Mouse (Mus musculus) layer of hippocampus, adult 18-20 months (tissue): ENCODE measurements around the gene Olfr150. TPM values are rescaled to one million over a fixed set of nuclear protein-coding genes. Genes with fewer than 3 reads are reported as not detected.
"Not testable (repeated sequence)": the region's sequence is repeated elsewhere in the genome, so short reads cannot be mapped to it uniquely, and the experiment has no call there.

Source experiments
- DNase-seq, 2 experiments: peaks; one replicate each; pipeline ENCODE4 v3.0.0; 2022; ENCODE audit warnings: low spot score in 2 of 2
- long read RNA-seq: library from polyadenylated mRNA; stranded (forward); transcript quantifications from one replicate; pipeline ENCODE4 v2.0.0, GENCODE M21; 2021
- total RNA-seq, 2 experiments: library from RNA; stranded (reverse); gene quantifications; 2 replicates each; pipeline ENCODE4 v1.2.3; 2021

The Olfr150 gene
- total RNA-seq, result not detected
- long read RNA-seq, result 0 reads

DNA sequence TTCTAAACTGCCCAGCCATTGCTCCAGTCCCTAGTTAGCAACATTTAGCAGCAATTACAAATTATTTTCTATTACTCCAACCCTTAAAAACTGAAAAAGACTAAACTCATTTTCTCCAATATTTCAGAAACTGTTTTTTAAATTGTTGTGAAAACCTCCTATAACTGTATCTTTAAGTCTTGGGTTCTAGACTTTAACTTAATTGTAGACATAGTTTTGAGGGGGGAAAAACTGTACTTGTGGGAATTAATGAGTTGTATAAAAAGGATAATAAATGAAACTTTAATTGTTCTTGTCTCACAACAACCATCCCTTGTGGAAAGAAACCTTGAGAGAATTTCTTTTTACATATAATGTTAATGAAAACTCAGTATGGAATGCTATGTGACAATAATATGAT lies at the start of gene Olfr150:
Olfr150 (plus strand) TSS at position 301 of the 400 bp plus-strand sequence.
- no peak for DNase-seq

DNA sequence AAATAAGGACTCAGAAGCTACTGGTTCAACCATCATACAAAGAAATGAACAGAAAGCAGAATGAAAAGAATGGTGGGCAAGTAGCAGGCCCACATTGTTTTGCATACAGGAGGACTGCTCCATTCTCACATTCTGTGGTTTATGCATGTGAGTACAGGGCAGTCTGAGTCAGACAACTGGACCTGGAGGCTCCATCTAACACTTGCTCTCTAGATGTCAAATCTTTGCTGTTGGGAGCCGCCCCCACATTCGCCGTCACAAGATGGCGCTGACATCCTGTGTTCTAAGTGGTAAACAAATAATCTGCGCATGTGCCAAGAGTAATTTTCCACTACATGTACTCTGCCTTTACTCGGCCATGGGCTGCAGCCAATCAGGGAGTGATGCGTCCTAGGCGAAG lies 29.7 kb upstream of the Olfr150 start:
- not testable (repeated sequence) for DNase-seq

DNA sequence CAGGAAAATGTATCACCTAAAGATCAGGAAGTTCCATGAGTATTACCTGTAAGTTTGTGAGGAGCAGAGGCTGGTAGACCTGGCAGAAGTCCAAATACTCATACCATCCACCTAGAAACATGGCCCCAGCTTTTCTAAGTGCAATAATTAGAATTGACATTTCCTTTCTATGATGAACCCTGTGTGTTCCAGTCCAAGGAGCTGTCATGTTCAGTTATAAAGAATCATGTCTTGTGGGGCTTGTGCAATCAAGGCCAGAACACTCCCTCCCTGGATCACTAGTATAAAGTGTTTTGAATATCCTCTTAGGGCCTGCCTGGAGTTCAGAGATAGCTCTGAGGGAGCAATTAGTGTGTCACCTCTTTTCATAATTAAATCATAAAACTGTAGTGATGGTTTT lies 23.8 kb upstream of the Olfr150 start, which contains the start of gene Olfr149:
Olfr149 (minus strand) TSS at position 101 of the 400 bp plus-strand sequence.
- DNase-seq, result no peak

DNA sequence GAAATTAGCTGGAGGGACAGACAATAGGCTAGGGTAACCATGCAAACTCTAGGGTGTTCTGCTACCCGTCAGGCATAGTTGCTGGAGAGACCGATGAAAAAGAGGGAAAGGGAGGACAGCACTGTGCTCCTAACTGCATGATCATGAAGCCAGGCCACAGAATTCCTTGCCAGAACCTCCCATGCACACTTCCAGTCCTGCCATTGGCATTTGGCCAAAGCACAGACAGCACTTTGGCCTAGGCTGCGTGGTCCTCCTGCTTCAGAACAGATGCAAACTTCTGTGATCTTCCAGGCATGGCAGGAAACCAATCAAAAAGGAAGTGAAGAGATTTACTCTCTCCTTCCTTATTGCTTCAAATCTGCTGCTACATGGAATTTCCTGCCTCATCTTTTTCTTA lies 21.8 kb upstream of the Olfr150 start:
- DNase-seq, result no peak

DNA sequence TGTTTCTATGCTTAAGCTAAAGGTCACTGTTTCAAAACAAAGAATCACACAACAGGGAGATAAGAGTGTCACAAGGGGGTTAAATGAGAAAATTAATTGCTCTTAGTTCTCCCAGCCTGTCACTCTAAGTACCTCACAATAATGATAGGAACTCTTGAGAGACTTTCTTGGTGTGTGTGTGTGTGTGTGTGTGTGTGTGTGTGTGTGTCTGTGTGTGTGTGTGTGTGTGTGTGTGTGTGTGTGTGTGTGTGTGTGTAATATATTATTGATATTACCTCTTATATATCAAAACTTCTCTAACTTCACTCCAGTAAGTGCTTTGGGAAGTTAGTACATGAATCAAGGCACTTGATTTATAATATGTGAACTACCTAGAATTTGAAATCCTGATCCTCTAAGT lies 19.7 kb upstream of the Olfr150 start, which contains the start of gene Olfr965:
Olfr965 (plus strand) TSS at position 301 of the 400 bp plus-strand sequence.
- no peak for DNase-seq

DNA sequence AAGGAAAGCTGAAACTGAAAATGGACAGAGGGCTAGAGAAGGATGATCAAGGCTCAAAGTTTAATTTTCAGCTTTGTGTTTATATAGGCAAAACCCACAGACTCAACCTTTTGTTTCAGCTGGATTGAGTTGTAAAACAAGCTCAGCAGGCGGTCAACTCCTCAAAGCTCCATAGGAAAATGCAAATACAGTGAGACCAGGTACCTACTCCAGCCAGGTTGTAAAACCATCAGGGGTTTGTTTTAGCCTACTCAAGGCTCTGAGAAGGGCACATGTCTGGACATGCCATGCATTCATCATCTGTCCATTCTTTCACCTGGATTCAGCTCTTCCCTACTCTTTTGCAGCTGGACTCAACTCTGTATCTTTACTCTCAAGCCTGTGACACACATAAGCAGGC lies 10.0 kb downstream of the Olfr150 start:
- DNase-seq, result no peak

DNA sequence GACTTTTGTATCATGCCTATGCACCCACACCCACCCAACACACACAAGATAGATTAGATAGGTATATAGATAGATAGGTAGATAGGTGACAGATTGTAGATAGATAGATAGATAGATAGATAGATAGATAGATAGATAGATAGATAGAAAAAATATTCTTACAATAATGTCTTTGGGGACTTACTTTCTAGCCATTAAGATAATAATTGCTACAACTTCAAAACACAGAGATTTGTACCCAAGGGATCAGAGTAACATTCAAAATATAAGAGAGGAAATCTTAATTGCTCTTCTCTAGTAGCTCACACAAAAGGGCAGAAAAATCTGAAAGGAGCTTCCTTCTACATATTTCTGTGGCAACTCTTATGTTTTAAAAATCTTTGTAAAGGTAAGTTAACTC lies 15.2 kb downstream of the Olfr150 start, which contains the start of gene Olfr967:
Olfr967 (plus strand) TSS at position 301 of the 400 bp plus-strand sequence.
- DNase-seq, result no peak

DNA sequence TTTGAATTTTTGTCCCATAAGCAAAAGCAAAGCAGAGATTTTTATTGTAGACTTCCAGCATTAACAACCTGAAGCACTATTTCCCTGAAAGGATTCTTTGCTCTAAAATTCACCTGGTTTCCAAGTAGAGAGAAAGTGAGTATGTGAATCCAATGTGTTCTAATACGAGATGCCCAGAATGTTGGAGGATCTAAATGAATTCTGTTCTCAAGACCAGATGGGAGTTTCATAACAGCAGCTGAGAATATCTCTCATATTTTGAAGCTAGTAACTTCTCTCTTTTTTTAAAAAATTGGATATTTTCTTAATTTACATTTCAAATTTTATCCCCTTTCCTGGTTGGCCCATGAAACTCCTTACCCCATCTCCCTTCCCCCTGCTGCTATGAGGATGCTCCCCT lies 15.7 kb downstream of the Olfr150 start:
- peak; percentile 1 to 60 for DNase-seq

DNA sequence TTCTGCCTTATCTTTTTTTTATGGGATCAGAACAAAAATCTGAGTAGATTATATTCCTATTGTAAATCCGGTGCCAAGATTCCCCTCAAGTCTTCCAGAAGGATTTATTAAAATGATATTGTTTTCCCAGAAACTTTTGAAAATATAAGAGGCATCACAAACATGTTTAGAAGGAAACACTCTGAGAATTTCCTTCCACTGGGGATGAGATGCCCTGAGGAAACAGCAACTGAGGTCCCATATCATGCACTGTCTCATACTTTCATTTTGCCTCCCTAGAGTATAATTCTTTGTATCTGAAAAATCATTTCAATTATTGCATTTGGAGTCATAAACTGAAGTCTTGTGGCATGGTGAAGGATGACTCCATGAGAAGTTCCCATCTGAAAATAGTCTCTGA lies 52.4 kb downstream of the Olfr150 start, which contains the start of gene Olfr968:
Olfr968 (minus strand) TSS at position 101 of the 400 bp plus-strand sequence.
- no peak for DNase-seq

Other genes starting within 250 kb of the Olfr150 start
- gene Olfr44, start 237.0 kb upstream of the Olfr150 start, total RNA-seq, result not detected
- gene Olfr957, start 215.2 kb upstream of the Olfr150 start, total RNA-seq, result not detected
- not detected for gene Olfr958, start 176.9 kb upstream of the Olfr150 start, total RNA-seq
- not detected for gene Olfr959, start 155.4 kb upstream of the Olfr150 start, total RNA-seq
- 1 to 10 TPM; 4.5 to 5.5 TPM for gene AW551984, start 126.6 kb upstream of the Olfr150 start, total RNA-seq
- gene Olfr148, start 120.3 kb upstream of the Olfr150 start, total RNA-seq, result not detected
- gene Olfr960, start 109.6 kb upstream of the Olfr150 start, total RNA-seq, result not detected
- not detected for gene Olfr961, start 85.9 kb upstream of the Olfr150 start, total RNA-seq
- gene Olfr963, start 63.8 kb upstream of the Olfr150 start, total RNA-seq, result not detected
- not detected for gene Olfr149, start 23.9 kb upstream of the Olfr150 start, total RNA-seq
- not detected for gene Olfr965, start 19.6 kb upstream of the Olfr150 start, total RNA-seq
- gene Olfr967, start 15.3 kb downstream of the Olfr150 start, total RNA-seq, result not detected
- gene Olfr968, start 52.3 kb downstream of the Olfr150 start, total RNA-seq, result not detected
- not detected for gene Olfr969, start 60.0 kb downstream of the Olfr150 start, total RNA-seq
- not detected for gene Olfr970, start 77.9 kb downstream of the Olfr150 start, total RNA-seq
- gene Olfr971, start 105.9 kb downstream of the Olfr150 start, total RNA-seq, result not detected
- gene Olfr972, start 135.4 kb downstream of the Olfr150 start, total RNA-seq, result not detected
- gene Olfr229, start 176.4 kb downstream of the Olfr150 start, total RNA-seq, result not detected
- not detected for gene Olfr974, start 206.5 kb downstream of the Olfr150 start, total RNA-seq
- gene Olfr975, start 221.1 kb downstream of the Olfr150 start, total RNA-seq, result not detected
- not detected for gene Olfr976, start 230.2 kb downstream of the Olfr150 start, total RNA-seq